Mouse (Mus musculus): Measurements from ENCODE around the gene Teddm3.
A peak's percentile ranks its signal among the peaks of the same experiment; 100 is the strongest.
"Not testable (repeated sequence)": the region's sequence is repeated elsewhere in the genome, so short reads cannot be mapped to it uniquely, and the experiment has no call there.

The Teddm3 gene

DNA sequence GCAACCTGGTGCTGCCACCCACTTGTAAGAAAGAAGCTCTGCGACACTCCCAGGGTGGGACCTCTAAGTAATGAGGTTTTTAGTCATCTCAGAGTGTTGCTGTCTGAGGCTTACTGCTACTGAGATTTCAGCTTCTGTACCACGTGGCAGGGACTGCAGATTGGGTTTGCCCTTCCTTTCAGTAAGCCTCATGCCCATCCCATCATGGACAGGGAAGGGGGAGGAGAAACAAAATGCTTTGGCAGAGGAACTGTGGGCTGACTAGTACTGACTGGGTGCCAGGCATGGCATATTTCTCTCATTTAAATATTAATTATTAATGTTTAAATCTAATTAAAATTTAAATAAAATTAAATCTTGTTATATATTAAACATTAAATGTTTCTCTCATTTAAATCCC, at the start of gene Teddm3:
TSS of gene Teddm3 (minus strand) at position 101 of the 400 bp plus-strand sequence.
- DNase-seq (ENCODE audit: low read depth, low spot score): not testable (repeated sequence)

DNA sequence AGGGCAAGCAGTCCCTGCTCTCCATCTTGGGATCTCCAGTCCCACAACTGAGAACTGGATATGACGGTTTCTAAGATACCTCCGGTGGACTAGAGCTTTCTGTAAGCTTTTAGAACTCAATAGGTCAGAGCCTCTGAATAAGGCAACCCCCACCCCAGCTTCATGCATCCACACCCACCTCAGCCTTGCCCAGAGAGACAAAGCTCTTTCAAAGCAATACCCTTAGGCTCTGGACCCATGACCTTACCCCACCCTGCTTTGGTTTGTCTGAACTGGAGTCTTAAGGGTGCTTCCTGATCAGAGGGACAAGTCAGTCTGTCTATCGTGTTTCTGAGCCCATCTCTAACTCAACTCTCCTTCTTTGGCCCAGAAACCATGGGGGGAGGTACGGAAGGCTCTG, 48.9 kb upstream of the Teddm3 start:
- peak; percentile 88 for DNase-seq (ENCODE audit: low read depth, low spot score)

DNA sequence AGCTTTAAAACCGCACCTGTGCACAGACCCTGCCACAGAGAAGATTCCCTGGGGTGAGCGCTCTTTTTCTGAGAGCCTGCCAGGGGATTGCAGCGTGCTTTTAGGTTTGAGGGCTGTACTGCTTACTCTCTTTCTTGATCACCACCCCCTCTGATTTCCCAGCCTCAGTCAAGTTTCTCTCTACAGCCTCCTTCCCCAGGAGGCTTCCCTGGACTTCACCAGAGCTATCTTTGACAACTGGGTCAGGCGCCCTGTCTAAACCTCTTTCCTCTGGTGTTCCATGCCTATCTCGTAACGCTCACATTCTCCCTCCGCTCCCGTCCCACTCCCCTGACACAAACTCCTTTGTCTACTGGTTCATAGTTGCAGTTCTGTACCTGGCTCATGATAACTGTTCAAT, 45.6 kb upstream of the Teddm3 start:
- DNase-seq (ENCODE audit: low read depth, low spot score): no peak

DNA sequence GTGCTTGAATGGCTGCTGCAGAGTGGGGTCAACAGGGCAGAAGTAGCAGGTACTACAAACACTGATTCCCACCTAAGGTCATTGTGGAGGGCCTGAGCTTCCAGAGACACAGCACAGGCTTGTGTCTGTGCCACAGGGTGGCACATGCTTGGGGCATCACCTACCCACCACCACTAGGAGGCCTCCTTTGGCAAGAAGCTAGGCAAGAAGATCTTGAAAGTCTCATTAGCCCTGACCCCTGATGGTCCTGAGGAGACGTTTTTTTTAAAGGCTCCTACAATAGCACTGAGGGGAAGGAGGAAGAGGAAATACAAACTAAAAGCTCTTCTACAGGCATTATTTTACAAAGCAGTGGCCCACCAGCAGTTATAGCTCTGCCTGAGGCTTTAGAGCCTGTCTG, 44.7 kb upstream of the Teddm3 start:
- DNase-seq (ENCODE audit: low read depth, low spot score): peak; percentile 77

DNA sequence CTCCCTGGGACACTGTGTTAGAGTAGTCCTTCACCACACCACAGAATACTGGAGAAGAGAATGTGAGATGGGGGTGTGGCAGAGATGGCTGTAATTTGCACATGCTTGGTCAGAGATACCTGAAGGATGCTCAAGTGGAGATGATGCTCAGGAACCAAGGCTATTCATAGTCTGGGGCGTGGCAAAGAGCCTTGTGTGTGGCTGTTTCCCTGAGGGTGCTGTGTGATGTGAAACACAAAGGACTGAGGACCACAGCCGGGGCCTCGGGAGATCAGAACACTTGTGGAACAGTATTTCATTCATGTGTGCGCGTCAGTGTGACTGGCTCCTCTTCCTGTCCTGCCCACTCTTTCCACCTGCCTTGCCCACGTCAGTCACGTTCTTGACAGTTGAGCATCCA, 44.2 kb upstream of the Teddm3 start:
- DNase-seq (ENCODE audit: low read depth, low spot score): peak; percentile 56

DNA sequence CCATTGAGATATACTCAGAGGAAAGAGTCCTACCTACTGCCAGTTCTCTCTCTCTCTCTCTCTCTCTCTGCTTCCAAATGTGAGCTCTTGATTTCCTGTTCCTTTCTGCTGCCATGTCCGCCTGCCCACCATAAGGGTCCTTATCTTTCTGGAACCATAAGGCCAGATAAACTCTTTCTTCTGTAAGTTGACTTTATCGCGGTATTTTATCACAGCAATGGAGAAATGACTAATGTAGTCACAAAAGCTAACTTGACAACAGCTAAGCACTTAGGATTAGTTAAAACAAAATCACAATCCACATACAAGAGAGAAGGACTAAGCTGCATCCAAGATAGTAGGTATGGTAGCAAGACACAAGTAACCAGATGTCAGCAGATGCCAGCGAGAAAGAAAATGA, 43.7 kb upstream of the Teddm3 start:
- DNase-seq (ENCODE audit: low read depth, low spot score): no peak

DNA sequence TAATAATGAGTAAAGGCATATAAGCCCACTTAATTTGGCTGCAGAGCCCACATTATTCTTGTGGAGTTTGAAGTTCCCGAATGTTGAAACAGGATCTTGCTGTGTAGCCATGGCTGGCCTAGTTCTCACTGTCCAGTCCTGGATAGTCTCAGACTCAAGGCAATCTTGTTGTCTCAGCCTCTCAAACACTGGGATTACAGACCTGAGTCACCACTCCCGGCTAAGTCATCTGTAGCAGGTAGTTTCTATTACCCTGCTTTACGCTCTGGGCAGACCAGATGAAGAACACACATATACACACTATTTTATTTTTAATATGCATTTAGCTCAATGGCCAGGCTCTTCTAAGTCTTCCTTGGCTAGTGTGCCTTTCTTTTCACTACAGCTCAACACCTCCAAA, 42.8 kb upstream of the Teddm3 start:
- DNase-seq (ENCODE audit: low read depth, low spot score): no peak

DNA sequence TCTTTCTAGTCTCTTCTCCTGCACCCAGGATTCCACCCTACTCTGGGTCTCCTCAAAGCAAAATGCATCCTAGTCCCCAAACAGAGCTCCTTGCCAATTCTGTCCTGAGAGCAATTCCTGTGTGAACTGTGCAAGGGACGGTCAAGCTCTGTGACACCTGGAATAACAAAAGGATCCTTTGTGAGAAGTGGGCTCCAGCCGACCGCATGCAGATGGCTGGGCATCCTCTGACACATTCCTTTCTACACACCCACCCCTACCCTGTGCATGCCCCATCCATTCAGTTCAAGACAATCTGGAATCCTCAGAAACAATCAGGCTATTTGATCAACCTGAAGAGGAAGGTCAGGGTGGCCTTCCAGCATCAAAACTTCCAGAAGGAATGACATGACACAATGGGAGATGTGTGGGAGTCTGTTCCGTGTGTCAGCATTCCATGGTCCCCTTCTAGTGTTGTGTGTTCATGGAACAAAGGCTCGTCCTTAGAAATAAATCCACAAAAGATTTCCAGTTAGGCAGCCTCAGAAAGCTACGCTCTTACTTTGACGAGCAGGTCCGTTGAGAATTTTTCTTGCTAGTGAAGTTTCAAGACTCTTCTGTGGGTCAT, 41.6 kb upstream of the Teddm3 start:
- DNase-seq (ENCODE audit: low read depth, low spot score): peak; percentile 86

DNA sequence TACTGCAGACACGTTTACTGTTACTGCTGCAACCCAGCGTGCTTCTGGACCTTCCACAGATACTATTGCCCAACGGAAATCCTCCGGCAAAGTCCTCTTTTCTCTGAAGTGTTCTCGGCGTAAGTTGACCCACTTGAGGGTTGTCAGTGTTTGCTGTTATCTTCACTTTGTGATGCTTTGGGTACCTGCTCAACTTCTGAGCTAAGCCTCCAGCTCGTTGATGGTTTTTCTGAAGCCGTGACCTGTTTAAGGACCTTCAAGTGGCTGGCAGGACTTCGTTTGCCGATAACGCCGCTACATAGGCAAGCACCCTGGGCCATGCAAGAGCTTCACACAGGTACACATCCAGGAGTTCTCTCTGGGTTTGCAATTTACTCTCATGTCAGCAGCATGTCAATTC, 40.4 kb upstream of the Teddm3 start:
- no peak for DNase-seq (ENCODE audit: low read depth, low spot score)

DNA sequence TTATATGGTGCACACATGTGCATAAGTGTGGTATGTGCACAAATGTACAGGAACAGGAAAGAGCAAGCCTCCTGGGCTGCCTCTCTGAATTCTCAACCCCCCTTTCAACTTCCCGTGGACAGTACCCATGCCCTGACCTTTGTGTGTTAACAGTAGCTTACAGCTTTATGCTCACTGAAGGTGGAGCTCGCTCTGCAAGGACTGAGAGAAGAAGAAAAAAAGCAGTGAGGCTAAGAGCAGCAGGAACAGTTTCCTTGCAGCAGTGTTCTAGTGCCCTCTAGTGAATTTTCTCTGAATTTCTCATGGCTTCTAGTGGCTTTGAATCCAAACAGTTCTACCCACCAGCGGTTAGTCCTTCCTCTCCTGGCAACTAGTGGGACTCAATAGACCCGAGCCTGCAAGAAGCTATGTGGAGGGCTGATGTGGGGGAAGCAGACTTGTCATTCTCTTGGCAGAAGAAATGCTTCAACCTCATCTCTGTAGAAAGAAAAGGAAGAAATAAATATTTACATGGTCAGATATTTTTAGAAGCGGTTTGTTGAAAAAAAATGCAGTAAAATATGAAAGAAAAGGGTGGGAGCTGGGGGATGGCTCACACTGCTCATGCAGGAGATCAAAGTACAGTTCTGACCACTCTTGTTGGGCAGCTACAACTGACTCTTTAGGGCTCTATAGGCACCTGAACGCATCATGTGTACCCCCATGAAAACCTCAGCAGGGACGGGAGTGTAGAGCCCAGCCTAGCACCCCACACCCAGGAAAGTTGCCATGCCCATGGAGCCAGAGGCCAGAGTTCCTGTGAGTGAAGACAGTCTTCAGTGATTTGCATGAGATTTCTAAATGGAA, 38.9 kb upstream of the Teddm3 start:
- DNase-seq (ENCODE audit: low read depth, low spot score): peak; percentile 84

DNA sequence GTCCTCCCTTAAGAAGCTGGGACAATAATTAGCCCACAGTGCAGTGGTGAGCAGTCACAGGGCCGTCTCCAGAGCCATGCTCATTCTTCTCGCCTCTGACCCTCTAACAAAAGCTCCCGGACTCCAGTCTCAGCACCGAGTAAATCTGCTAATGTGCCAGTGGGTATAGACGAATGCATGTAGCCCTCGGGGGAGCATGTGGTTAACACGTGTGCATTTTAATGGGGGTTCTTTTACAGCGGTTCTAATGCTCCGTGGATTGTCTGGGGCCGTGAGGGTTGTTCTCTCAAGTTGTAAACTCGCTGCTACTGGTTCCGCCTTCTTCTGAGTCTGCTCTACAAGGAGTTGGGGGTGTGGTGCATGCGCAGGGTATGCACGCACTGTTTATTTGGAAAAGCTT, 37.8 kb upstream of the Teddm3 start:
- no peak for DNase-seq (ENCODE audit: low read depth, low spot score)

DNA sequence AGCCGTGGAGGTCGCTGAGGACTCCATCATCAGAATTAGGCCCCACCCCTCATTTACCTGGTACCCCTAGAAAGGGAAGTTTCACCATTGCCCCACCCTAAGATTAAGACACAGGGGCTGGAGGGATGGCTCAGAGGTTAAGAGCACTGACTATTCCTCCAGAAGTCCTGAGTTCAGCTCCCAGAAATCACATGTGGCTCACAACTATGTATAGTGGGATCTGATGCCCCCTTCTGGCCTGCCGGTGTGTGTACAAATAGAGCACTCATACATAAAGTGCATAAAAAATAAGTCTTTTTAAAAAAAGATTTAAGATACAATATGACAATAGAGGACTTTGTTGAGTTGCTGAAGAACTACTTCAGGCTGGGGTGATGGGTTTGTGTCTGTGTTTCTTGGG, 34.5 kb upstream of the Teddm3 start:
- DNase-seq (ENCODE audit: low read depth, low spot score): no peak

DNA sequence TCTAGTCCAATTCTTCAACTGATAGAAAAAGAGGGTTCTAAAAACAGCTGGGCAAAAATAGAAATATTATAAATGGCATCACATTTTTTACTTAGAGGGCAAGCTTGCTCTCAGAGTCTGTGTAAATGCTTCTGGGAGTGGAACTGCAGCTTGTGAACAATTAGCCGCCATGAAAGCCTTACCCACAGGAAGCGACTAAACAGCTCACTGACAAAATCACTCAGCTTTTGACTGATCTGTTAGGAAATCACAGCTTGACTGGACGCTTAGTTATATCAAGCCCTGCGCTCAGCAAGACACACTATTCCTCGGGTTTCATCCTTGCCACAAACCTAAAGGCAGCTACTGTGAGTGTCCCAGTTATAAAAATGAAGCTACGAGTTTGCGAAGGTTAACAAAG, 33.8 kb upstream of the Teddm3 start:
- DNase-seq (ENCODE audit: low read depth, low spot score): no peak

DNA sequence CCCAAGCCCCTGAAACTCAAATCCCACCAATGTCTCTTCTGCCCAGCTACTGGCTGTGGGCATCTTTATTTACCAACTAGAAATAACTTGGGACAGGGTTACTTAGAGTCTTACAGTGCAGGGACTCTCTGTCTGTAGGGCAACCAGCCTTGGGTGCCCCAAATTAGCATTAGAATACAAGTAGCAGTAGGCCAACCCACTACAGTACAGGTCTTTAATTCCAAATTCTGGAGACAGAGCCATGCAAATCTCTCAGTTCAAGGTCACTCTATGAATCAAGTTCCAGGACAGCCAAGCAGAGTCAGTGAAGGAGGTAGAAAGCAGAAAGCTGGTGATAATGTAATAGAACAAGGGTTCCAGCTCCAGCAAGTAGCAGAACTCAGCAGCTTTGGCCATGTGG, 30.9 kb upstream of the Teddm3 start:
- no peak for DNase-seq (ENCODE audit: low read depth, low spot score)

DNA sequence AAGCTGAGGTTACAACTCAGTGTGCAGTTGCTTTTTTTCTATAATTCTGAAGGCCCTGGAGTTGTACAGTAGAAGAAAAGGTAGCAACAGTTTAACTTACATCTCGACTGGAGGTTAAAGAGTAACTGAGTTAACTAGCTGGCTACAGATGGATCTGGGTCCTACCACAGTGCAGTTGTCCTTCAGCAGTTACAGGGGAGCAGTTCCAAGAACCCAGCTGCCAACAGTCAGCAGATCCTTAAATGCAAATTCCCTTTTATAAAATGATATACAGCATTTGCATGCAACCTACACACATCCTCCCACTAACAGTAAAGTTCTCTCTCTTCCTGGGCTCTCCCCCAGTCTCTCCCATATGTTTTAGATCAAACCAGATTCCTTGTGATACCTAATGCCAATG, 28.3 kb upstream of the Teddm3 start:
- no peak for DNase-seq (ENCODE audit: low read depth, low spot score)

DNA sequence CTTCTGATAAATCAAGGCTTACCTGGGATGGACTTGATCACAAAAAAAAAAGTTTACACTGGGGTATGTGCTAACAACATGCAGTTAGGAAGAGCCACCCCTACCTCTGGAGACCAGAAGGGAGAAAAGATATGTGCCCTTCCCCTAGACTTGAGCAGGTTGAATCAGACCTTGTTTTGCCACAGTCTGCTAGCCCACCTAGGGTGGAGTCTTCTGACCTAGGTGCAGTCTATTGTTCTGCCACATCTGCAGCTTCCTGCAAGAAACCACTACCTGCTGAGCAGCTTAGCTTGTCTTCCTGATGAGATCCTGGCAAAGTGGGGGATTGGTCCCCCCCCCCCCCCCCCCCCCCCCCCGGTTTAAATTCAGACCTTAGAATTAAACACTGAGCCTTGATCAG, 21.4 kb upstream of the Teddm3 start:
- peak; percentile 52 for DNase-seq (ENCODE audit: low read depth, low spot score)

DNA sequence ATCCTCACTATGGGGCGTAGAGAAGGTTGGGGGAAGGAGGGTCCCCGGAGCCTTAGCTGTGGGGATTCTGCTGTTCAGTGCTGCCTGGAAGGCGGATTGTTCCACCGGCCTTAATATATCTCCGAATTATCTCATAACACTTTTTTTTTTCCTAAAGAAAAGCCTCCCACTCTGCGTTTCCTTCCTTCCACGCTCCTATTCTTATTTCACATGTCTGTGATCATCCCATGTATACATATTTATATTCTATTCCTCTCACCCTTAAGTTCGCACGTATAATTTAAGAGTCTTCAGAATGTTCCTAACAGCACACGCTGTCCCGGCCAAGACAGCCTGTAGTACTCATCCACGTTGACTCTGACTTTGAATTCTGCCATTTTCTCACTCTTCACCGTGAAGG, 14.9 kb upstream of the Teddm3 start:
- no peak for DNase-seq (ENCODE audit: low read depth, low spot score)

DNA sequence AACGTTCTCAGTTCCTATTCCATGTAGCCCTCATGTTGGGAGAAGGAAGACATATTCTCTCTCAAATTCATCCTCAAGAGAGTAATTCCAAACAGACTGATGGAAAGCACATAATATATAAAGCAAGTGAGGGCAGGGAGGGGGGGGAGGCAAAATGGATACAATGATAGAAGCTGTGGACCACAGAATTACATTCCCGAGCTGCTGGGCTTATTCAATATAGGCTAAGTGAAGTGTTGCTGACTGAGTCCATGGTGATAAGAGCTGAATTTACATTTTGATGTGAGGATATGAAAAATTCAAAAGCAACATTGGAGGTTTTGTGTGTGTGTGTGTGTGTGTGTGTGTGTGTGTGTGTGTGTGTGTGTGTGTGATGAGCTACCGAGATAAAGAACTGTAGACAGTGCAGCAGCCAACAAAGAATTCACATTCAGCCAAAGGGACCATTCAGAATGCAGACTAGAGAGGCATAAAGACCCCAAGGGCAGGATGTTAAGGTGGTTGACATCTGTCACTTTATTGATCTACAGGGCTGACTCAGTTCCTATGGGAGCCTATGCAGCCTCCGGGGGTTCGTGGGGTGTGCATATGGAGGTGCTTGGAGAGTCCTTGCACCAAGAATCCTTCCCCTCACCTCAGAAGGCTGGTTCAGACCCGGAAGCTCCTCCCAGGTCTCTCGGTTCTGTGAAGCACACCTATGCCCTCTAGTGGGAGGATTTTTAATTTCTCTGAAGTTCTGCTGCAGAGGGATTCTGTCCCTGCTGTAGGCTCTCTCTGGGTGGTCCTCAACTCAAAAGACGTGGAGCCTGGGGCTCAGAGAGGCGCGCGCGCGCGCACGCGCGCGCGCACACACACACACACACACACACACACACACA, 11.8 kb upstream of the Teddm3 start:
- not testable (repeated sequence) for DNase-seq (ENCODE audit: low read depth, low spot score)

DNA sequence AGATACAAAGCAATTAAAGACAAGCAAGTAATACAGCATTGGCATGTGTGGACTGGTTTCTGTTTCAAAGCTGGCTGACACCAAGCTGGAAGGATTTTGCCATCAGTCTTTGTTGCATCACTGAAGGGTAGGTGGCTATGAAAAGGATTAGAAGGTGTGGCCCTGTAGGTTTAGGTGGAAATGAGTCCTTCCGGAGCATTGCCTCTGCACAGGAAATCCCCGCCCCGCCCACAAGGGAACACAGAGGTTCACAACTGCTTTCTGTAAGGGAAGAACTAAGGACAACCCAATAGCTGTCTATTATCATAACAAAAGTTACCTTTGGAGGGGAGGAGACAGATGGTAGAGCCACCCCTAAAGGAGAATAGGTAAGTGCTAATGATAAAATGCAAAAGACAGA, 9.6 kb upstream of the Teddm3 start:
- peak; percentile 94 for DNase-seq (ENCODE audit: low read depth, low spot score)

DNA sequence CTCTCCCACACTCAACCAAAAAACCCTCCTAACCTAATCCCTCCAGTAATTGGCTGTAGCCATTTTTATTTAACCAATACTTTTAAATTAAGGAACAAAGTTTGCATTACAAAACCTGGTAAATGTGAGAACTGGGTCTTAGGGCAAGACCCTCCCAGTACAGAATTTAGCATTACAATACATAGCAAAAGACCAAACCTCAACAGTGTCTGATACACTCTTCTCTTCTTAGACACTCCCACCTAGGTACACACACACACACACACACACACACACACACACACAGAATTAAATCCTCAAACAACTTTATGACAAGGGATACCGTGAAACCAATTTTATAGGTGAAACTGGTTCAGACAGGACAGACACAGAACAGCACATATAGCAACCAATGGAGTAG, 5.4 kb upstream of the Teddm3 start:
- not testable (repeated sequence) for DNase-seq (ENCODE audit: low read depth, low spot score)

DNA sequence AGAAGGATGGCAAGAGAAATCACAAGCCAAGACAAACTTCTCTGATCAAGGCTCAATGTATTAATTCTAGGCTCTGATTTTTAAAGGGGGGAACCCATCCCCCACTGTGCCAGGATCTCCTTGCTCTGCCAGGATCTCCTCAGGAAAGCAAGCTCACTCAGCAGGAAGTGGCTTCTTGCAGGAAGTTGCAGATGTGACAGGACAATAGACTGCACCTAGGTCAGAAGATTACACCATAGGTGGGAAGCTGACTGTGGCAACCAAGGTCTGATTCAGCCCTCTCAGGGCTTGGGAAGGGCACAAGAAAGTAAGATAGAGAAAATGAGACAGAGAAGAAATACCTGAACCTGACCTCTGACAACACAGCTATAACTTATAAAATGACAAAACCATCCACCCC, 2.5 kb upstream of the Teddm3 start:
- not testable (repeated sequence) for DNase-seq (ENCODE audit: low read depth, low spot score)

DNA sequence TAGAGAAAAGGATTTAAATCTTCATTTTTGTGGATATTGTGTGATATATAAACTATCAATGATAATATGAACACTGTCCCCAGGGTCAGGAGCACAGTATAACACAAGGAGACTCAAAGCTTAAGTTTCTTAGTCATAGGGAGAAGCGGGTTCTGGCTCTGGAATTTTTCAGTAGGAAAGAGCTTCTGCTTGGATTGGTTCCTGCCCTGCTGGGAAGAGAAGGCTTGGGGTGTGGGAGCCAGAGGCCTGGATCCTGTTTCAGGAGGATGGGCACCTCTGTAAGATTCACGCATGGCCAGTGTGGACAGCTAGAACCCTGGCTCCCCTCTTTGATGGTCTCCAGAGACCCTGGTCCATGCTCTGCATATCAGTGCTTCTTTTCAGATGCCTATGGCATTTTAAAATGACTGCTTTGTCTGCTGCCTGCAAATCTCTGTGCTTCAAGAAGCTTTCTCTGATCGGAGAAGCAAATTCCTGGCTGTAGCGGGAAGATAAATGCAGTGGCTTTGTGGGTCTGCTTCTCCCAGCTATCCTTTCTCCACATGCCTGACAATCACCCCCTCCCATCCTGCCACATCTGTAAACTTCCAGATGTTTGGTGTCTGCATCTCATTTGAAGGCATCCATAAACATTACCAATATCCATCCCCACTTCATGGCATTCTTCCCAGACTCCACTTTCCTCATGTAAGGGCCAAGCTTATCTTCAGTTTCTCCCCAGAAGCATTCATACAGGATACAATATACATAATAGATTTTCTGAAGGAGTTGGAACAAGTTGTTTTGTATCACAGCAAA, 2.0 kb downstream of the Teddm3 start:
- no peak for DNase-seq (ENCODE audit: low read depth, low spot score)

Measured in ZHBTc4 (cell line).